Mouse (Mus musculus) hindbrain, embryonic 15.5 days (tissue): ENCODE measurements around the gene Rgs7. TPM values are rescaled to one million over a fixed set of nuclear protein-coding genes. Genes with fewer than 3 reads are reported as not detected.

ENCODE experiments used
- ATAC-seq: fragments of 200-750 bp; cut with Nextera tagmentation; 2 replicates; pipeline ENCODE4 v1.8.0; 2017; ENCODE audit warnings: low read depth, moderate number of reproducible peaks, moderate TSS enrichment; ENCODE audit not compliant: low FRiP score
- H3K27ac ChIP-seq: fragments of 300-500 bp; sonication (generic); replicated peaks from 2 replicates; pipeline ENCODE4 v1.5.1; 2015; ENCODE audit warnings: mild to moderate bottlenecking, inconsistent platforms
- H3K27me3 ChIP-seq: fragments of 300-500 bp; sonication (generic); 2 replicates; pipeline ENCODE4 v1.6.1; 2015; ENCODE audit warnings: control low read depth, inconsistent platforms
- H3K36me3 ChIP-seq: fragments of 300-500 bp; sonication (generic); 2 replicates; pipeline ENCODE4 v1.6.1; 2015; ENCODE audit warnings: control low read depth, inconsistent platforms
- H3K4me1 ChIP-seq: fragments of 300-500 bp; sonication (generic); replicated peaks from 2 replicates; pipeline ENCODE4 v1.6.1; 2015; ENCODE audit warnings: control low read depth, inconsistent platforms
- H3K4me2 ChIP-seq: fragments of 300-500 bp; sonication (generic); 2 replicates; pipeline ENCODE4 v1.6.1; 2015; ENCODE audit warnings: moderate library complexity, mild to moderate bottlenecking, inconsistent platforms
- H3K4me3 ChIP-seq: fragments of 300-500 bp; sonication (generic); 2 replicates; pipeline ENCODE4 v1.5.1; 2015; ENCODE audit warnings: mild to moderate bottlenecking, inconsistent platforms
- H3K9ac ChIP-seq: fragments of 300-500 bp; sonication (generic); 2 replicates; pipeline ENCODE4 v1.6.1; 2015; ENCODE audit warnings: inconsistent platforms
- H3K9me3 ChIP-seq: fragments of 300-500 bp; sonication (generic); 2 replicates; pipeline ENCODE4 v1.6.1; 2016; ENCODE audit warnings: control low read depth, inconsistent platforms
- WGBS: fragments of 180-500 bp; shearing (Covaris S2); methylation state at CpG from one replicate; pipeline ENCODE4 v1.1.7; 2015; 5-methylcytosine and 5-hydroxymethylcytosine counted together
- polyA plus RNA-seq: library from polyadenylated mRNA; unstranded; fragments of >200 nt; fragmentation: Nextera tagmentation; extraction: Ambion mirVana; gene quantifications from 2 replicates; pipeline ENCODE4 v1.2.1, GENCODE M21; 2015

Rgs7 gene
- polyA plus RNA-seq, 1 experiment from 2014 or later = 42.6 TPM

DNA sequence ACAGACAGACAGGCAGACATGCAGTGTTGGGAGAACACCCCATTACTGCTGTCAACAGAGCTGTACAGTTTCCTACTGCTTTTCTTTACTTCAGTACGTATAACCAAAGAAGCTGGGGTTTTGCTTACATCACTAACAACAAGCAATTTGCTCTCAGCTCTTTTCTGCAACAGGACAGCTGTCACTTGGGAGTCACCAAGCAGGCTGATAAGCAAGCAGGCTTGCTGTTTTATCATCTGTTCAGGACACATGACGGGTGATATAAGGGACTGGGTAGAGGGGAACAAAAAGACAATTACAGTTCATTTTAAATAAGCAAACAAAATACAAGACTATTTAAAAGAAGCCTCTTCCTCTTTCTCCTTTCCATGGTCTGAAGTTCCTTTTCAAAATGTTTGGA lies 289.4 kb downstream of the Rgs7 start:
- Histone ChIP-seq H3K4me2 (no peak overlapping the region), H3K9ac (no peak overlapping the region), H3K27ac (no peak overlapping the region), H3K4me1 (no peaks in the 10 kb centered on the region), H3K36me3 (no peaks in the 10 kb centered on the region), H3K27me3 (no peaks in the 10 kb centered on the region), H3K4me3 (no peak overlapping the region), H3K9me3 (0 out of 2 replicates have a peak, but pooled peaks cover 4% of the 10 kb centered on the region)
- no peak for ATAC-seq
- 59% methylated on average over 2 of the region's 2 CpGs for WGBS

DNA sequence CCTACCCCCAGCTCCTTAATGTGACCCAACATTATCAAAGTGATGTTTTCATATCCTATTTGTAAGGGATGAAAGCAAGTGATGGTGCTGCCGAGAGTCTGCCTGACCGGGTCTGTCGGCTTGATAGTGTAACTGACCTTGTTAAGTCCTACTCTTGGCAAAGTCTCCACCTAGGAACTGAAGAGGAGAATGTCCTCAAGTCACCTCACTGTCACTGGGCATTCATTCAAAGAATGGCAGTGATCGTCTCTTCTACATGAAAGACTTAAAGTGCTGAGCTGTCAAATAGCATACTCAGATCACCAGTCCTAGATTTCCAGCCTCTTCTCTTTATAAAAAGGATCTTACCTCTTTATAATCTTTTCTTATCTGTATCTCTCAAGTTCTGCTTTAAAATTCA lies 293.4 kb downstream of the Rgs7 start:
- WGBS = 90% methylated on average over 4 of the region's 4 CpGs
- ATAC-seq = no peak
- Histone ChIP-seq H3K36me3 (no peaks in the 10 kb centered on the region), H3K27ac (no peak overlapping the region), H3K4me3 (no peak overlapping the region), H3K9ac (no peak overlapping the region), H3K4me2 (no peak overlapping the region), H3K27me3 (no peaks in the 10 kb centered on the region), H3K9me3 (0 out of 2 replicates have a peak, but pooled peaks cover 4% of the 10 kb centered on the region), H3K4me1 (no peaks in the 10 kb centered on the region)

DNA sequence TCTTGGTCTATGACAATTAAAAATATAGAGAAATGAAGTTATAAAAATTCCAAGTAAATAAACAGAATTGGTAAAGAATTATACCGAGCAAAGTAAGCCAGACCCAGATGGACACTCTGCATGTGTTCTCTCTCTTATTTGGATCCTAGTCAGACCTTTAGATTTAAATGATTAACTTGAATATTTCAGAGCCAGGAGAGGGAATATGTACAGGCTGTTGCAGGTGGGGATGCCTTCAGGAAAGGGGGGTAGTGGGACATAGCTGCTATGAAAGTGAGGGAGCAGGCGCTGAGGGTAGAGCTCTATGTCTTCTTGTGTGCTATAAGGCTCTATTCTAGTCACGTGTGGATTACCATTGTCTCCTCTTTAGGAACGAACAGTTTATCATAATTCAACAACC lies 296.5 kb downstream of the Rgs7 start:
- WGBS = 90% methylated on average over 4 of the region's 4 CpGs
- Histone ChIP-seq H3K9ac (no peak overlapping the region), H3K4me1 (no peaks in the 10 kb centered on the region)

DNA sequence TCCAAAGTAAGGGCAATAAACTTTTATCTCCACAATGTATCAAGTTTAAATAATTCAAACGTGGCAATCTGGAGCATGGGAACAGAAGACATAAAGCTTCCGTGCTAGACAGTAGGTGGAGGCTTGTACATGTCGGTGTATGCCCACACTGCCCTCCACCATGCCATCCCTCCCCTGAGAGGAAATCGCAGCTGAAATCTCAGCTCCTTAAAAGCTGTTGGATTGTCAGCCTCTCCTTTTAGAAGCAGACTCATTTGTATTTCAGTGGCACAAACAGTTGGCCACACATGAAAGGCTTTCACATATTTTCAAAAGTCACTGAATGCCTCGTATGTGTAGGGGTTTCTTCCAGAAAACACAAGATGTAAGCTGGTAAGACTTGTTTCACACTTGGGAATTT lies 304.1 kb downstream of the Rgs7 start:
- no peak overlapping the region for H3K27ac ChIP-seq
- WGBS = 61% methylated on average over 5 of the region's 5 CpGs
- no peaks in the 10 kb centered on the region for H3K36me3 ChIP-seq
- H3K9ac ChIP-seq = no peak overlapping the region
- no peaks in the 10 kb centered on the region for H3K27me3 ChIP-seq
- ATAC-seq = no peak
- H3K4me1 ChIP-seq = no peaks in the 10 kb centered on the region
- H3K4me2 ChIP-seq = no peak overlapping the region
- H3K9me3 ChIP-seq = no peaks in the 10 kb centered on the region
- no peak overlapping the region for H3K4me3 ChIP-seq

More for the DNA sequence above, 296.5 kb downstream of the Rgs7 start:
- Histone ChIP-seq H3K27ac (no peak overlapping the region), H3K9me3 (0 out of 2 replicates have a peak, but pooled peaks cover 4% of the 10 kb centered on the region), H3K4me2 (no peak overlapping the region), H3K4me3 (no peak overlapping the region), H3K27me3 (no peaks in the 10 kb centered on the region), H3K36me3 (no peaks in the 10 kb centered on the region)
- no peak for ATAC-seq

DNA sequence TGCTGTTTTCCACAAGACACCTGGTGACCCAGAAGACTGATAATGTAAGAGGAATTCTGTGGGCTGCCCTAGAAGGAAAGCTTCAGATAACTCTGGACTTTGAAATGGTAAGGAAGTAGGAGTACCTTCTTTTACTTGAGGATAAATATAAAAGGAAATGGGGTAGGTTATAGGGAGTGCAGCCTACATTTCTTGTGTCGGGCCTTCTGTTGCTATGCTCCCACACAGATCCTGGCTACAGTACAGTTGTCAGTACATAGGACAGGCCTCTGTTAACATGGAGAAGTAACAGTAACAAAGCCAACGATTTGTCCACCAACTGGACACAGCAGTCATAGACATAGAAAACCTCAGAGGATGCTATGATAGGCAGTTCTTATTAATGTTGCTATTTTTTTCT lies 307.1 kb downstream of the Rgs7 start:
- no peak overlapping the region for H3K4me2 ChIP-seq
- WGBS = 85% methylated on average over 2 of the region's 2 CpGs
- H3K4me3 ChIP-seq = no peak overlapping the region
- H3K9me3 ChIP-seq = no peaks in the 10 kb centered on the region
- H3K9ac ChIP-seq = no peak overlapping the region
- H3K27ac ChIP-seq = no peak overlapping the region
- no peaks in the 10 kb centered on the region for H3K27me3 ChIP-seq
- no peak for ATAC-seq
- no peaks in the 10 kb centered on the region for H3K4me1 ChIP-seq
- H3K36me3 ChIP-seq = no peaks in the 10 kb centered on the region

DNA sequence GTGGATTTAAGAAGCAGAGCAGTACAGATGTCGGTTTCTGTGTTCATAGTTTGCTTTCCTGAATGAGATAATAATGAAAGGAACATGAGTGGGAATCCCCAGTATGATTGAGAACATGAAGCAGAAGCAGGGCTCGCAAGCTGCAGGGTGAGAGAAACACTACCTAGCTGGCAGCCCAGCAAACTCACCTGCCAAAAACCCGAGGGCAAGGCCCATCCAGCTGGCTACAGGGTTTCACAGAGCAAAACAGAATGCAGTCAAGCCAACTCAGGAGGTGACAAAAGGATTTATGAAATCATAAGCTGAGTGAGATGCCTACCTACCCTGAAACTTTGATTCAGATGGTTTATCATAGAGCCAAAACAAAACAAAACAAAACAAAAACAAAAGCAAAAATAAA lies 307.6 kb downstream of the Rgs7 start:
- Histone ChIP-seq H3K4me3 (no peak overlapping the region), H3K36me3 (no peaks in the 10 kb centered on the region), H3K4me1 (no peaks in the 10 kb centered on the region), H3K27ac (no peak overlapping the region), H3K4me2 (no peak overlapping the region), H3K9me3 (no peaks in the 10 kb centered on the region), H3K27me3 (no peaks in the 10 kb centered on the region), H3K9ac (no peak overlapping the region)
- no peak for ATAC-seq
- 74% methylated on average over 3 of the region's 3 CpGs for WGBS

DNA sequence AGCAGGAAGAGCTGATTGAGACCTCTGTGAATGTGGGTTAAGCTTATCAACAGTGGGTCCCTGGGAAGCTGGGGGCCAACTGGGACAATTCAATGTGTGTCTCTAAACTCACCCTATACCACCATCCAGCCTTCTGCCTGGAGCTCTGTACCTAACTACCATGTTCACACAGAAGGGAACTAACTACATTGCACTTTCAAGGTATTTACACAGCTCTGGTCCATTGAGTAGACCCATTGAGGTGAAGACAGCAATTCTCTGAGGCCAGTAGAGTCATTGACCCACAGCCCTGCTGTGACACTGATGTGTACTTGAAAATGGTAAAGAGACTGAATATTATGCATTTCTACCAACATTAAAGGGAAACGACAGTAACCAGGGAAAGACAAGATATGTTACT lies 313.6 kb downstream of the Rgs7 start:
- Histone ChIP-seq H3K4me1 (no peaks in the 10 kb centered on the region), H3K4me3 (no peak overlapping the region), H3K27ac (no peak overlapping the region), H3K36me3 (no peaks in the 10 kb centered on the region), H3K4me2 (no peak overlapping the region), H3K9me3 (no peaks in the 10 kb centered on the region), H3K27me3 (no peaks in the 10 kb centered on the region), H3K9ac (no peak overlapping the region)
- no peak for ATAC-seq
- 91% methylated on average over 1 of the region's 1 CpGs for WGBS

DNA sequence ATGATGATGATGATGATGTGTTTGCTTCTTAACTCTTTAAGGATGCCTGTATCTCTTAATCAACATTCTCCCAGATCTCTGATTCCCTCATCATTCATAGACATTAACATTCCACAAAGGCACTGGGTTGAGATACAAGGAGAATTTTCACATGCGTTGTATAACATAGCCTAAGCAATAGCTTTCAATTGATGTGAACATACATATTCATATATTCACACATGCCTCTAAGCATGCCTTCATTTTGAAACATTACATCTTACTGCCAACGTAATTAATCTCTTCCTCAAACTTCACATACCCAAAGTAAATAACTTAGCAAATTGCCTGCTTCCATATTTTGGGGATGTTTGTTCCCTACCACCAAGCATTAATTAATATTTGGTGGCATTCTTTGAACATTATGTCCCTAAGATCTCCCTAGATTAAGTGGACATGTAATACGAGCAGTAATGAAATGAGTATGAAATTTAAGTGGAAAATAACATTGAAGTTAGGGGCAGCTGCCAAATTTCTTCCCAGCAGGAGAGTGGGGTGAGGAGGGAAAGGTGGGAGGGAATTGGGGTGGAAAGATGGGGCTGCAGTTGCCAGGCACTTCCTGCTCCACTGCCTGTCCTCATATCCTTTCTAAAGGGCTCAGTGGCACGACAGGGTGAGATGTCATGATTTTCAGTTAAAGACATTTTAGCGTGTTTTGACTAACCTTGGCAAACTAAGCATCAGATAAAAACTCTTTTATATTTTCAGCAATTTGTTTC lies 317.2 kb downstream of the Rgs7 start:
- H3K9ac ChIP-seq = no peak overlapping the region
- H3K9me3 ChIP-seq = no peaks in the 10 kb centered on the region
- no peak overlapping the region for H3K27ac ChIP-seq
- H3K4me1 ChIP-seq = no peaks in the 10 kb centered on the region
- H3K36me3 ChIP-seq = no peaks in the 10 kb centered on the region
- WGBS = 67% methylated on average over 5 of the region's 5 CpGs
- H3K4me3 ChIP-seq = no peak overlapping the region
- ATAC-seq = no peak
- no peak overlapping the region for H3K4me2 ChIP-seq
- no peaks in the 10 kb centered on the region for H3K27me3 ChIP-seq

DNA sequence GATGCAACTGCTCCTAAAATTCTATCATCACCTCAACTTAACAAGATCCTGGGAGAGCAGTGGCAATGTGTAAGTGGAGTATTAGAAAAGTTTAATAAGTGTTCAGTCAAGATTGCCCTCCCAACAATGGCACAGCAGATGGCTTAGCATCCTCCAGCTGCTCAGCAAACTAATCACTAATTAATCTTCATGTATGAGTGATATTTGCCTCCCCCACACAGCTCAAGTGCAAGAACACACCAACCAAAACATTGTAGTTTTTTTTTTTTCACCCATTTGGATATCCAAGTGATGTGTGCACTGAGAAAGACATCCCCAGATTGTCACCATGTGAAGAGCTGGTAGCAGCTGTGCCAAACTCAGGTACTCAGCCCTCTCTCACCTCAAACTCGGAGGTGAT lies 336.8 kb downstream of the Rgs7 start:
- Histone ChIP-seq H3K9ac (no peak overlapping the region), H3K36me3 (no peaks in the 10 kb centered on the region), H3K9me3 (no peaks in the 10 kb centered on the region), H3K27me3 (no peaks in the 10 kb centered on the region), H3K27ac (no peak overlapping the region), H3K4me3 (no peak overlapping the region), H3K4me2 (no peak overlapping the region), H3K4me1 (no peaks in the 10 kb centered on the region)
- ATAC-seq = no peak
- WGBS = 81% methylated on average over 1 of the region's 1 CpGs

DNA sequence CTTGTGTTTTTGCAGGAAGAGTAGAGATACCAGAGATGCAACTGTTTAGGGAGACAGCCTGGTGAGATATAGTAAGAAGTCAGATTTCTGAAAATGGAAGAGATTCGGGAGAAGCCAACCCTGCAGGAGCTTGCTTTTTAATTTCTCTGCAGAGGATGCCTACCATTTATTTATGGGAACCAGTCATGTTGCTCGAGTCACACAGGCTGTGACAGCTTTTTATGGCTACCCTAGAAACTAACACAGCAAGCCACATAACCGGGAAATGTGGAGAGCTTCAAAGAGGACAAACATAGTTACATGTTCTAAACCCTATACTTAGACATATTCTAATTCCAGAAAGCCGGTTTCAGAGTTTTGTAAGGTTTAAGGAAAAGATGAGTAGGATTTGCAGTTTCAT lies 349.2 kb downstream of the Rgs7 start:
- no peak overlapping the region for H3K4me2 ChIP-seq
- no peak overlapping the region for H3K27ac ChIP-seq
- H3K4me3 ChIP-seq = no peak overlapping the region
- no peak overlapping the region for H3K9ac ChIP-seq
- H3K4me1 ChIP-seq = no peaks in the 10 kb centered on the region
- no peaks in the 10 kb centered on the region for H3K9me3 ChIP-seq
- no peaks in the 10 kb centered on the region for H3K27me3 ChIP-seq
- 85% methylated on average over 4 of the region's 4 CpGs for WGBS
- H3K36me3 ChIP-seq = no peaks in the 10 kb centered on the region
- ATAC-seq = no peak

DNA sequence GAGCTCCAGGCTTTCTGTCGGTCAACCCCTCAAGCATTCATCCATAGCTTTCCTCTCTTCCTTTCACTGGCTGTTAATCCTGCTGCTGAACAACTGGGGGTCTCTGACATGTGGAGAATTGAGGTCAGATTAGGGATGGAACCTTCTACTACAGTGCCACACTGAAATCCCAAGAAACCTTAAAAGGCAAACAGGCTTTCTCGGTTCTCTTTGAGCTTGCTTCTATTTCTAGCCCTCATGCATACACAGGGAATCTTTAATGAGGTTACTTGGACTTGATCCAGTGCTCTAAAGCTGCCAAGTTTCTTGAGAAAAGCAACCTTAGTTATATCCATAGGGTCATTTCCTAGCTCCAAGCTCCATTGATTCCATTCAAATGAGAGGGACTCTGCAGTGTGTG lies 363.8 kb downstream of the Rgs7 start:
- Histone ChIP-seq H3K27me3 (no peaks in the 10 kb centered on the region), H3K4me3 (no peak overlapping the region), H3K4me1 (0 out of 2 replicates have a peak, but pooled peaks cover 4% of the 10 kb centered on the region), H3K9me3 (no peaks in the 10 kb centered on the region), H3K27ac (peak overlapping the region; percentile 48; the same call in 1 of the 2 replicates), H3K9ac (no peak overlapping the region), H3K4me2 (no peak overlapping the region), H3K36me3 (no peaks in the 10 kb centered on the region)
- peak; percentile 86 for ATAC-seq
- WGBS = 36% methylated on average over 2 of the region's 2 CpGs

DNA sequence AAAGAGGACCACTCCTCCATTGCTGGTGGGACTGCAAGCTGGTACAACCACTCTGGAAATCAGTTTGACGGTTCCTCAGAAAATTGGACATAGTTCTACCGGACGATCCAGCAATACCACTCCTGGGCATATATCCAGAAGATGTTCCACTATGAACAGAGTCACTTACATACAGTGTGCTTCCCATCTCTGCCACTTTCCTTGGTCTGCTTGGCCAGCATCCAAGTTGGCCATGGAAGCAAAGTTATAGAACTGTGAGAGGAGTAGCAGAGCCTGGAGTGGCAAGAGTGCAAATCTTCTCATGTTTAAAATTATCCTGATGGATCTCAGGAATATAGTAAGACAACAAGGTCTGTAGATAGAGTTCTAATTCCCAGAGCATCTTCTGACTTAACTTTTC lies 367.9 kb downstream of the Rgs7 start:
- no peak overlapping the region for H3K4me2 ChIP-seq
- H3K9me3 ChIP-seq = no peaks in the 10 kb centered on the region
- no peak for ATAC-seq
- no peak overlapping the region for H3K4me3 ChIP-seq
- H3K27me3 ChIP-seq = no peaks in the 10 kb centered on the region
- no peaks in the 10 kb centered on the region for H3K36me3 ChIP-seq
- WGBS = 81% methylated on average over 3 of the region's 3 CpGs
- H3K27ac ChIP-seq = no peak overlapping the region
- H3K9ac ChIP-seq = no peak overlapping the region
- 0 out of 2 replicates have a peak, but pooled peaks cover 4% of the 10 kb centered on the region for H3K4me1 ChIP-seq
